Mouse (Mus musculus) hindbrain, embryonic 16.5 days (tissue): ENCODE data around the gene Lrrc20. TPM values are rescaled to one million over a fixed set of nuclear protein-coding genes. Genes with fewer than 3 reads are reported as not detected.

ENCODE experiments used
- ATAC-seq: fragments of 200-750 bp; cut with Nextera tagmentation; 2 replicates; pipeline ENCODE4 v1.8.0; 2017; ENCODE audit warnings: moderate TSS enrichment, moderate library complexity
- H3K27ac ChIP-seq: fragments of 300-500 bp; sonication (generic); 2 replicates; pipeline ENCODE4 v1.5.1; 2014; ENCODE audit warnings: low read depth, mild to moderate bottlenecking, control low read depth, low read length, moderate library complexity
- H3K27me3 ChIP-seq: fragments of 300-500 bp; sonication (generic); replicated peaks from 2 replicates; pipeline ENCODE4 v1.6.1; 2014; ENCODE audit warnings: low read length; ENCODE audit not compliant: control insufficient read depth, insufficient read depth
- H3K36me3 ChIP-seq: fragments of 300-500 bp; sonication (generic); 2 replicates; pipeline ENCODE4 v1.6.1; 2014; ENCODE audit warnings: mild to moderate bottlenecking, low read length, moderate library complexity, mixed read lengths; ENCODE audit not compliant: control insufficient read depth, insufficient read depth
- H3K4me1 ChIP-seq: fragments of 300-500 bp; sonication (generic); 2 replicates; pipeline ENCODE4 v1.6.1; 2014; ENCODE audit warnings: low read depth, low read length; ENCODE audit not compliant: control insufficient read depth, insufficient read depth
- H3K4me2 ChIP-seq: fragments of 300-500 bp; sonication (generic); 2 replicates; pipeline ENCODE4 v1.6.1; 2014; ENCODE audit warnings: mild to moderate bottlenecking, low read length, control low read depth, moderate library complexity
- H3K4me3 ChIP-seq: fragments of 300-500 bp; sonication (generic); 2 replicates; pipeline ENCODE4 v1.5.1; 2014; ENCODE audit warnings: mild to moderate bottlenecking, low read length, control low read depth, moderate library complexity
- H3K9ac ChIP-seq: fragments of 300-500 bp; sonication (generic); 2 replicates; pipeline ENCODE4 v1.6.1; 2014; ENCODE audit warnings: low read depth, mild to moderate bottlenecking, control low read depth, low read length, moderate library complexity
- H3K9me3 ChIP-seq: fragments of 300-500 bp; sonication (generic); 2 replicates; pipeline ENCODE4 v1.6.1; 2014; ENCODE audit warnings: mild to moderate bottlenecking, low read length, moderate library complexity; ENCODE audit not compliant: control insufficient read depth
- WGBS: fragments of 180-500 bp; shearing (Covaris S2); extraction: QIAGEN DNeasy Blood & Tissue Kit; methylation state at CpG from one replicate; pipeline ENCODE4 v1.1.7; 2014; 5-methylcytosine and 5-hydroxymethylcytosine counted together
- polyA plus RNA-seq: library from polyadenylated mRNA; unstranded; fragments of >200 nt; fragmentation: Nextera tagmentation; extraction: Ambion mirVana; gene quantifications from 2 replicates; pipeline ENCODE4 v1.2.1, GENCODE M21; 2015

Lrrc20 gene
- polyA plus RNA-seq, 1 experiment from 2014 or later = 14.9 TPM

DNA sequence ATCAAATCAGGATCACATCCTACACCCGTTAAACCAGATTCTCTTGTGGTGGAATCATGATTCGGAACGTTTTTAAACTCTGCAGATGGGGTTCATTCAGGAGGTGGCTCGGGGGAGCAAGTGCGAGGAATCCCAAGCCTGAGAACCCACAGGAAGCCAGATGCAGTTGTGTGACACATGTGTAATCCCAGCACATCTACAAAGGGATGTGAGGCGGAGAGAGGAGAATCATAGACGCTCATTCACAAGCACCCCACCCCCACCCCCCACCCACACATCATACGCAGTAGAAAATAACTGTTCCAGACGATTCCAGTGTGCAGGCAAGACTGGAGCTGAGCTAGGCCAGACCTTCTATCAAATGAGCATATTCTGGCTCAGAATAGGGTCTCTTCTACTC lies 87.9 kb downstream of the Lrrc20 start:
- no peak overlapping the region for H3K27ac ChIP-seq
- no peaks in the 10 kb centered on the region for H3K27me3 ChIP-seq
- H3K9me3 ChIP-seq = no peaks in the 10 kb centered on the region
- H3K36me3 ChIP-seq = no peaks in the 10 kb centered on the region
- H3K4me2 ChIP-seq = no peak overlapping the region
- no peak for ATAC-seq
- no peak overlapping the region for H3K4me3 ChIP-seq
- 81% methylated on average over 9 of the region's 9 CpGs for WGBS
- no peak overlapping the region for H3K9ac ChIP-seq
- H3K4me1 ChIP-seq = no peaks in the 10 kb centered on the region

DNA sequence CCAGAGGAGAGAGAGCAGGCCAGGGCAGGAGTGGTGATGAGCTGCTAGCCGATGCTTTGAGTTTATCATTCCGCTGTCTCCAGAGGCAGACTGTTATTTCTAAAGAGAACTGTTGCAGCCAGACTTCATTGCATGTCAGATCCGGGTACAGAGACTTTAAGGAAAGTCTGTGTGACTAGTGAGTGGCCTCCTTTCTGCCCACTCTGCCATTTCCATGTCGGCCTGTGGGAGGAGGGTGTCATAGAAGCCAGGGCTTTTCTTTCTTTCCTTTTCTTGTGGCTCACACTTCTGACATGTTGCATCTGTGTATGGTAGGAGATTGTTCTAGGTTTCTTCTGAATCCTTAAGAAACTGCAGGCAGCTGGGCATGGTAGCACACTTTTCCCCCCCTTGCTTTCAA lies 88.8 kb downstream of the Lrrc20 start:
- Histone ChIP-seq H3K27me3 (no peaks in the 10 kb centered on the region), H3K9me3 (no peaks in the 10 kb centered on the region), H3K27ac (no peak overlapping the region), H3K4me1 (no peaks in the 10 kb centered on the region), H3K4me3 (no peak overlapping the region), H3K9ac (no peak overlapping the region), H3K4me2 (no peak overlapping the region), H3K36me3 (no peaks in the 10 kb centered on the region)
- ATAC-seq = no peak
- whole genome bisulfite sequencing = 78% methylated on average over 4 of the region's 4 CpGs

DNA sequence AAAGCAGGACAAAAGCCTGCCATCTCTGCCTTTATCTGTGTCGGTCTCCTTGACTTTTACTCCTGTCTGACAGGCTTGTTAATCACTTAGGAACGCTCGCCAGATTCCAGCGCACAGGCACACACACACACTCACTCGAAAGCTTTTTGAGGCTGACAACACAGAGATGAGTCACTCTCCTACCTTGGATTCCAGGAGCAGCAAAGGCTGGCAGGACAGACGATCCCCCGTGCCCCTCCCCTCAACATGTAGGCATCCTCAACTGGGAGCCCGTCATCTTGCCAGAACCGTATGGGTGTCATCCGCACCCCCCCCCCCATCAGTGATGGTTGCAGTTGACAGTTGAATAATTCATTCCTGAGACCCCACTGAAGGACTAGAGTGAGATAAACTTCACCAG lies 94.6 kb downstream of the Lrrc20 start:
- no peaks in the 10 kb centered on the region for H3K27me3 ChIP-seq
- H3K27ac ChIP-seq = no peak overlapping the region
- H3K36me3 ChIP-seq = no peaks in the 10 kb centered on the region
- H3K4me3 ChIP-seq = no peak overlapping the region
- 15% methylated on average over 10 of the region's 10 CpGs for WGBS
- H3K9me3 ChIP-seq = no peaks in the 10 kb centered on the region
- peaks cover 4% of the 10 kb centered on the region for H3K4me1 ChIP-seq
- ATAC-seq = no peak
- H3K4me2 ChIP-seq = no peak overlapping the region; the same call in 1 of the 2 replicates
- H3K9ac ChIP-seq = no peak overlapping the region

- peaks cover 12% of the 10 kb centered on the region for H3K4me1 ChIP-seq
- H3K4me3 ChIP-seq = no peak overlapping the region
- WGBS = 53% methylated on average over 5 of the region's 5 CpGs
- no peaks in the 10 kb centered on the region for H3K36me3 ChIP-seq
- H3K27me3 ChIP-seq = no peaks in the 10 kb centered on the region
- H3K4me2 ChIP-seq = no peak overlapping the region
- ATAC-seq = no peak
- no peaks in the 10 kb centered on the region for H3K9me3 ChIP-seq
- H3K27ac ChIP-seq = no peak overlapping the region
- H3K9ac ChIP-seq = no peak overlapping the region
Measured at GRCm38 (mm10) chr10:61572126-61572525, 96.5 kb downstream of the Lrrc20 start.

DNA sequence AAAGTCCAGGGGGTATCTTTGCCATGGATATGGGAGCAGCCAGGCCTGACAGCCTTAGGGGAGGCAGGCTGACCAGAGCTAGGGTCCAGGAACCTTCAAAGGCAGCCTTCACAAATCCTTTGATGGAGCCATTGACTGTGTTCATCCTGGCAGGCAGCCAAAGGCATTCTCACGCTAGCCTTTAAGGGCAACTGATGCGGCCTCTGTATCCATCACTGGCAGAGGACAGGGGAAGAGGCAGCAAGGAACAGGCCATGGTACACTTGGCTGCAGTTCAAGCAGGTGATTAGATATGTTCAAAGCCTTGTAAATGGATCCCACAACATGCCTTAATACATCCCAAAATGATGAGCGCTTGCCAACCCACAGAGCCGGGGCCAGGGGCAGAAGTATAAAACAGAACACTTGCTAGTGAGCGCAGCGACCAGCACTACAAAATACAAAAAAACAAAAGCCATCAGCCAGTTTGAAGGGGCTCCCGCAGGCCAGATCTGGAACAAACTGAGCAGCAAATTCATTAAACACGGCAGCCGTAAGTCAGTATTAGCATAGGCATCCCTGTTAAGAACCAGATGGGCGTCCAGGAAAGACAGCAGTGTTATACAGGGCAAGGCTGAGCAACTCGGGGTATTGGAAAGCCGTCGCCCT lies 100.6 kb downstream of the Lrrc20 start:
- no peaks in the 10 kb centered on the region for H3K36me3 ChIP-seq
- ATAC-seq = peak; percentile 71

DNA sequence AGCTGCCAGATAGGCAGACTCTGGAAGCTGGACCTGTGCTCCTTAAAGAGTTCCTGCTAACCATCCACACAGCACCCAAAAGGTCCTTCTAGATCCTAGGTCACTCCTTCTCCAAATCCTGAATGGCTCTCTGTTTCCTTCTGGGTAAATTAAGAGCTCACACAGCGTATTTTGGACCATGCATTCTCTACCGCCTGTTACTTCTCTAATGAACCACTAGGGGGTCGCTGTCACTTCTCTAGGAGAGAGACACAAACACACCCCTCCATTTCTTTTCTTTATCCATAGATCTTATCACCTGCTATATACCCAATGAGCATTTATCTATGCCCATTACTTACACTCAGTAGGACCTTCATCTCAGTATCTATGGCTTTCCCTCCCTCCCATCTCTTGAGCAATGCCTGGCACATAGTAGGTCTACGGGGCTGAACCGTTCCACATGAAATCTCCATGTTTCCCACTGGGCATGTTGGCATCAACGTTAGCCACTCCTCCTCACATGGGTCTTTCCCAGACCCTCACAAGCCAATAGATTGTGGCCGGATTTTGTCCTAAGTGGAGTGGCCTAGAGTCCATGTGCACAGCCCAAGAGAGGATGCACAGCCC lies 111.7 kb downstream of the Lrrc20 start:
- H3K27me3 ChIP-seq = no peaks in the 10 kb centered on the region
- H3K4me1 ChIP-seq = peaks cover 10% of the 10 kb centered on the region
- H3K27ac ChIP-seq = no peak overlapping the region
- H3K9ac ChIP-seq = no peak overlapping the region
- H3K4me3 ChIP-seq = no peak overlapping the region
- H3K36me3 ChIP-seq = no peaks in the 10 kb centered on the region
- 79% methylated on average over 7 of the region's 7 CpGs for WGBS
- H3K9me3 ChIP-seq = no peaks in the 10 kb centered on the region
- ATAC-seq = no peak
- no peak overlapping the region for H3K4me2 ChIP-seq

More for the DNA sequence above, 100.6 kb downstream of the Lrrc20 start:
- Histone ChIP-seq H3K4me2 (no peak overlapping the region), H3K4me3 (no peak overlapping the region), H3K9me3 (no peaks in the 10 kb centered on the region), H3K27me3 (no peaks in the 10 kb centered on the region), H3K27ac (0 out of 2 replicates have a peak overlapping the region, but pooled peaks have one; percentile 13), H3K9ac (no peak overlapping the region), H3K4me1 (peaks cover 9% of the 10 kb centered on the region)
- WGBS = 24% methylated on average over 13 of the region's 13 CpGs

GRCm38 (mm10) chr10:61597991-61598390 lies 122.4 kb downstream of the Lrrc20 start:
- Histone ChIP-seq H3K27me3 (peaks cover 13% of the 10 kb centered on the region), H3K27ac (no peak overlapping the region), H3K9me3 (no peaks in the 10 kb centered on the region), H3K36me3 (no peaks in the 10 kb centered on the region), H3K9ac (no peak overlapping the region), H3K4me2 (no peak overlapping the region), H3K4me1 (peaks cover 4% of the 10 kb centered on the region), H3K4me3 (no peak overlapping the region)
- 50% methylated on average over 7 of the region's 7 CpGs for WGBS
- ATAC-seq = no peak

GRCm38 (mm10) chr10:61599556-61600114 lies 124.0 kb downstream of the Lrrc20 start:
- Histone ChIP-seq H3K9me3 (no peaks in the 10 kb centered on the region), H3K4me3 (no peak overlapping the region), H3K36me3 (no peaks in the 10 kb centered on the region), H3K27ac (no peak overlapping the region), H3K4me2 (no peak overlapping the region), H3K27me3 (peaks cover 9% of the 10 kb centered on the region), H3K4me1 (peaks cover 4% of the 10 kb centered on the region), H3K9ac (no peak overlapping the region)
- 44% methylated on average over 9 of the region's 9 CpGs for WGBS
- no peak for ATAC-seq

- WGBS = 13% methylated on average over 14 of the region's 14 CpGs
- Histone ChIP-seq H3K4me3 (peak overlapping the region; percentile 18; the same call in 1 of the 2 replicates), H3K27ac (no peak overlapping the region), H3K9ac (no peak overlapping the region), H3K36me3 (no peaks in the 10 kb centered on the region), H3K4me2 (peak overlapping the region; percentile 41), H3K27me3 (peaks cover 2% of the 10 kb centered on the region), H3K9me3 (no peaks in the 10 kb centered on the region), H3K4me1 (no peaks in the 10 kb centered on the region)
- ATAC-seq = peak; percentile 83
Measured at GRCm38 (mm10) chr10:61602283-61603033, 126.9 kb downstream of the Lrrc20 start.
